Comparison of ENCODE assay signal across 8 mouse cellular contexts in the genomic region with DNA sequence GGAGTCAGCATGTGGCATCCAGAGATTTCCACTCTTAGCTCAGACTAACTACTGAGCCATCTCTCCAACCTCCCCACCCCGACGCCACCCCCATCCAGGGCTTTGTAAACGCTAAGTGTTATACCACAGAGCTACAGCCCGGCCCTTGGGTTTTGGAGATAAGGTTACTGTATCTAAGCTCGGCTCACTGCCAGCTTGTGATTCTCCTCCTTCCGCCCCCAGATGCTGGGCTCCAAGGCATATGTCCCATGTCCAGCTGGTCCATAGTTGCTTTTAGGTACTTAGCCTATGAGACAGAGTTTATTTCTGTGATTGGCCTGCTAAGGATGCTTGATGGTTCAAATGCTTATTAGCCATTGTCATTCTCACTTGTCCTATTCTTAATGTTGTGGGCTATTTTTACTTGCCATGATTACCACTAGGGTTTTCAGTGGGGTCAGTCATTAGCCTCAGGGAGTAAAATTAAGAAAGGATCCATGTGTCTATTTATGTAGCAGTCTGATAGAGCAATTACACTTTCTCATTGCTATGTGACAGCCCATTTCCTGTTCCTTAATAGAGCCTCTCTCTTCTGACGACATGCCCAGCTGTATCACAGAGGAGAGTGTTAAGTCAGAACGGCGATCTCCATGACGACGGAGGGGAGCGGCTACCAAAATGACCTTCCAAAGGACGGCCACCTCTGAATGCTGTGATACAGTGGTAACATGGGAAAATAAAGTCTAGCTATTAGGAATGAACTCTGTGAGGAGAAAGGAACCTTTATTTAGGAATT. TPM values are rescaled to one million over a fixed set of nuclear protein-coding genes. Genes with fewer than 3 reads are reported as not detected.
DNase-seq lines count a peak whose midpoint lies in the region; ATAC-seq and TF ChIP-seq lines count a peak whose summit lies in the region.

No protein-coding gene starts in this region.

- H3K9ac ChIP-seq in kidney, embryonic 16.5 days (replicated peaks; ENCODE audit: low read length) = no peak overlapping the region
- no peak overlapping the region for H3K9ac ChIP-seq in hindbrain, postnatal 0 days (replicated peaks; ENCODE audit: low read length)

- peaks cover 7% of the 10 kb centered on the region for H3K4me1 ChIP-seq in kidney, embryonic 16.5 days (ENCODE audit: insufficient read depth, low read length)
- H3K4me1 ChIP-seq in hindbrain, postnatal 0 days (ENCODE audit: insufficient read depth, low read length) = no peaks in the 10 kb centered on the region

- no peak overlapping the region for H3ac ChIP-seq in myocyte (ENCODE audit: control insufficient read depth, insufficient read length)

- TF ChIP-seq POLR2A in myocyte (IDR thresholded peaks at IDR 0.05; ENCODE audit: insufficient read length, low read depth) = no peak

- 0 out of 2 replicates have a peak overlapping the region, but pooled peaks have one; percentile 11 for H3K27ac ChIP-seq in kidney, embryonic 16.5 days (ENCODE audit: low read length)
- H3K27ac ChIP-seq in hindbrain, postnatal 0 days = no peak overlapping the region

- peak; percentile 72; the same call in 1 of the 2 replicates for ATAC-seq in kidney, embryonic 16.5 days (ENCODE audit: low FRiP score, low TSS enrichment)
- ATAC-seq in hindbrain, postnatal 0 days = 0 out of 2 replicates have a peak, but pooled peaks have one; percentile 43

- WGBS in kidney, embryonic 16.5 days = 33% methylated on average over 13 of the region's 13 CpGs
- WGBS in hindbrain, postnatal 0 days = 61% methylated on average over 13 of the region's 13 CpGs

- no peaks in the 10 kb centered on the region for H3K9me3 ChIP-seq in kidney, embryonic 16.5 days (ENCODE audit: low read length)
- no peaks in the 10 kb centered on the region for H3K9me3 ChIP-seq in hindbrain, postnatal 0 days (ENCODE audit: low read length)

- H3K4me3 ChIP-seq in kidney, embryonic 16.5 days (ENCODE audit: low read length) = no peak overlapping the region
- no peak overlapping the region for H3K4me3 ChIP-seq in hindbrain, postnatal 0 days (ENCODE audit: low read length)
- H3K4me3 ChIP-seq in myocyte = no peak overlapping the region

- no peaks in the 10 kb centered on the region for H3K36me3 ChIP-seq in kidney, embryonic 16.5 days (ENCODE audit: insufficient read depth, low read length)
- no peaks in the 10 kb centered on the region for H3K36me3 ChIP-seq in hindbrain, postnatal 0 days (ENCODE audit: insufficient read depth, low read length)
- no peaks in the 10 kb centered on the region for H3K36me3 ChIP-seq in myocyte (ENCODE audit: control insufficient read depth, insufficient read depth)

- no peaks in the 10 kb centered on the region for H3K27me3 ChIP-seq in kidney, embryonic 16.5 days (ENCODE audit: insufficient read depth, low read length)
- H3K27me3 ChIP-seq in hindbrain, postnatal 0 days (ENCODE audit: insufficient read depth, low read length) = no peaks in the 10 kb centered on the region
- no peaks in the 10 kb centered on the region for H3K27me3 ChIP-seq in myocyte (ENCODE audit: control insufficient read depth, insufficient read depth, insufficient read length)

- H3K79me2 ChIP-seq in myocyte (ENCODE audit: control insufficient read depth, insufficient read depth) = no peaks in the 10 kb centered on the region

- no peak overlapping the region for H3K4me2 ChIP-seq in kidney, embryonic 16.5 days (replicated peaks; ENCODE audit: low read depth, low read length)
- H3K4me2 ChIP-seq in hindbrain, postnatal 0 days (ENCODE audit: low read depth, low read length) = no peak overlapping the region
- peak overlapping the region; percentile 21 for H3K4me2 ChIP-seq in myocyte (ENCODE audit: low read depth)

- TF ChIP-seq CTCF in hindbrain, postnatal 0 days (IDR thresholded peaks at IDR 0.05; ENCODE audit: low read depth) = no peak

- DNase-seq in kidney, adult 18-20 months = no peak
- DNase-seq in embryo, embryonic 11 days = peak; percentile 39
- DNase-seq in hindbrain, postnatal 0 days (ENCODE audit: low spot score) = no peak
- no peak for DNase-seq in frontal cortex, postnatal 14 days (ENCODE audit: low spot score in 2 of 2)
- DNase-seq in T-cell, adult 2 months (ENCODE audit: low spot score) = no peak
- DNase-seq in layer of hippocampus, postnatal 10 days (ENCODE audit: low spot score in 2 of 2) = no peak

TF ChIP-seq in myocyte, 11 proteins besides CTCF, POLR2A, EP300 and RAD21:
- TF ChIP-seq SRF (IDR thresholded peaks at IDR 0.05; ENCODE audit: control insufficient read depth, insufficient read length, low read depth) (no peak), E2F4 (IDR thresholded peaks at IDR 0.05; ENCODE audit: insufficient read depth) (no peak), TCF12 (IDR thresholded peaks at IDR 0.05; ENCODE audit: insufficient read depth, poor library complexity, severe bottlenecking) (no peak), TCF3 (IDR thresholded peaks at IDR 0.05; ENCODE audit: insufficient read length, low read depth) (no peak), POLR2AphosphoS2 (IDR thresholded peaks at IDR 0.05; ENCODE audit: insufficient read length, low read depth) (no peak), CEBPB (IDR thresholded peaks at IDR 0.05; ENCODE audit: insufficient read depth, poor library complexity, severe bottlenecking) (no peak), MYOD1 (IDR thresholded peaks at IDR 0.05; ENCODE audit: control insufficient read depth in 1 of 3, insufficient read length in 2 of 3, low read depth in 2 of 3) (no peak), MAX (IDR thresholded peaks at IDR 0.05; ENCODE audit: low read depth) (no peak), REST (IDR thresholded peaks at IDR 0.05; ENCODE audit: insufficient read depth, insufficient read length) (no peak), MYOG (IDR thresholded peaks at IDR 0.05; ENCODE audit: control insufficient read depth in 1 of 3, insufficient read depth in 1 of 3, insufficient read length in 2 of 3, low read depth in 2 of 3) (no peak), USF1 (IDR thresholded peaks at IDR 0.05; ENCODE audit: low read depth) (no peak)
TF ChIP-seq in myocyte: peak in this region for 0.

RNA-seq across cellular contexts. Expression of a gene that starts 5.8 kb away (rescaled TPM):
- polyA plus RNA-seq in kidney, embryonic 16.5 days (2015; fragmentation: Nextera tagmentation; extraction: Ambion mirVana) = 462 and 493 TPM in 2 replicates
- 91.4 and 136 TPM in 2 replicates for total RNA-seq in hindbrain, postnatal 0 days (2014; rRNA removed)
- polyA plus RNA-seq in hindbrain, postnatal 0 days (2015; fragmentation: Nextera tagmentation; extraction: Ambion mirVana) = 343 and 349 TPM in 2 replicates
- polyA plus RNA-seq in myocyte (2012; fragmentation: generic; extraction: Trizol) = 133 TPM
- 100 to 1,000 TPM; 194 to 207 TPM for total RNA-seq in layer of hippocampus, postnatal 10 days (2021)

RNA-seq across cellular contexts. Expression of a gene that starts 47.0 kb away (rescaled TPM):
- polyA plus RNA-seq in kidney, embryonic 16.5 days (2015; fragmentation: Nextera tagmentation; extraction: Ambion mirVana) = 45.9 and 51.3 TPM in 2 replicates
- 15.6 and 32.2 TPM in 2 replicates for total RNA-seq in hindbrain, postnatal 0 days (2014; rRNA removed)
- polyA plus RNA-seq in hindbrain, postnatal 0 days (2015; fragmentation: Nextera tagmentation; extraction: Ambion mirVana) = 42.9 and 43.3 TPM in 2 replicates
- polyA plus RNA-seq in myocyte (2012; fragmentation: generic; extraction: Trizol) = 17.0 TPM
- 10 to 100 TPM; 52.9 to 55.9 TPM for total RNA-seq in layer of hippocampus, postnatal 10 days (2021)

RNA-seq across cellular contexts. Expression of a gene that starts 51.6 kb away (rescaled TPM):
- polyA plus RNA-seq in kidney, embryonic 16.5 days (2015; fragmentation: Nextera tagmentation; extraction: Ambion mirVana) = 1.3 and 1.7 TPM in 2 replicates
- 0.26 TPM in 1 of 2 replicates, not detected in the other for total RNA-seq in hindbrain, postnatal 0 days (2014; rRNA removed)
- polyA plus RNA-seq in hindbrain, postnatal 0 days (2015; fragmentation: Nextera tagmentation; extraction: Ambion mirVana) = 0.14 and 0.18 TPM in 2 replicates
- polyA plus RNA-seq in myocyte (2012; fragmentation: generic; extraction: Trizol) = 2.2 TPM
- total RNA-seq in layer of hippocampus, postnatal 10 days (2021) = under 1 TPM; 0.54 to 0.85 TPM
